Mouse (Mus musculus) bone marrow macrophage, adult 2 months (primary cell): ENCODE measurements at regions not wholly inside any gene's neighbourhood (a gene's known extent, or its start where the extent isn't known, plus 50 kb on each side); places are given as distances from the start of the nearest gene placed in this dataset.
"Not testable (repeated sequence)": the region's sequence is repeated elsewhere in the genome, so short reads cannot be mapped to it uniquely, and the experiment has no call there.

Experiments used
- H3K27ac ChIP-seq: 2 replicates; pipeline ENCODE4 v1.5.1; 2012; ENCODE audit warnings: low read depth, low read length; ENCODE audit not compliant: insufficient read depth
- H3K4me1 ChIP-seq: 2 replicates; pipeline ENCODE4 v1.6.1; 2012; ENCODE audit warnings: low read length; ENCODE audit not compliant: control insufficient read depth, insufficient read depth
- H3K4me3 ChIP-seq: 2 replicates; pipeline ENCODE4 v1.5.1; 2012; ENCODE audit warnings: mild to moderate bottlenecking, low read length, moderate library complexity; ENCODE audit not compliant: insufficient read depth
- CTCF ChIP-seq: IDR thresholded peaks from 2 replicates; pipeline ENCODE4 v1.5.1; 2012; ENCODE audit warnings: low read depth, mild to moderate bottlenecking, low read length, moderate library complexity
- POLR2A ChIP-seq: IDR thresholded peaks from 2 replicates; pipeline ENCODE4 v1.6.1; 2012; ENCODE audit warnings: mild to moderate bottlenecking, low read depth, low read length, borderline replicate concordance

DNA sequence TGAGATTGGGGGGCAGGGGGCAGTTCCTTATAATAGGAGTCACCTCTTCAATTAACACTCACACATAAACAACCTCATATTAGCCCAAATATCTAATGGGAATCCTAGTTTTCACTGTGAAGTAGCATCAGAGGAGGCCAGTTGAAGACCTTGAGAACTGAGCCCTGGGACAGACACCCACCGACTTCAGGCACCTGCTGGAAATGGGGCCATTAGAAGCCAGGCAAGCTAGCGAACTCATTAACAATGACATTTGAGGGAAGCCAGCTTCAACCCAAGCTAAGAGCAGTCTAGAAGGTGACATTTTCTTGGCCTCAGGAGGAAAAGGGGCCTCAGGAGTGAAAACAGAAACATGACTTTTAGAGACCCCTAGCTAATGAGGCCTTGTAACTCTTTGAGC is 70.9 kb upstream of the Tcerg1l start:
- Histone ChIP-seq H3K4me3 (no peak overlapping the region), H3K27ac (no peak overlapping the region), H3K4me1 (no peaks in the 10 kb centered on the region)
- no peak for TF ChIP-seq CTCF
- no peak for TF ChIP-seq POLR2A

GRCm38 (mm10) chr7:138467981-138468380 is 70.5 kb upstream of the Tcerg1l start:
- Histone ChIP-seq H3K4me3 (no peak overlapping the region), H3K27ac (no peak overlapping the region), H3K4me1 (no peaks in the 10 kb centered on the region)
- no peak for TF ChIP-seq CTCF
- TF ChIP-seq POLR2A = no peak

DNA sequence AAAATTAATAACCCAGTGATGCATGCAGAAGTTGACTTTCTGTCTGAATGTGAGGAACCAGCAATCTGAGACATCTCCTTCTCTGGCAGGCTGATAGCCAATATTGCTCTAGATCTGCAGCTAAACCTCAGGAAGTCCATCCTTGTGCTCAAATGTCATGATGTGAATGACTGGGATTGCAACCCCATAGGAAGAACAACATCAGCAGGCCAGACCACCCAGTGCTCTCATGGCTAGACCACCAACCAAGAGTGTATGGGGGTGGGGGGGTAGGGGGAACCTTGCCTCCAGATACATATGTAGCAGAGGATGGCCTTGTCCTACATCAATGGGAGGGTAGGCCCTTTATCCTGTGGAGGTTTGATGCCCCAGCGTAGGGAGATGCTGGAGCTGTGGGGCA is 69.9 kb upstream of the Tcerg1l start:
- Histone ChIP-seq H3K4me3 (no peak overlapping the region), H3K4me1 (no peaks in the 10 kb centered on the region), H3K27ac (no peak overlapping the region)
- TF ChIP-seq POLR2A (no peak), CTCF (no peak)

- Histone ChIP-seq H3K4me3 (no peak overlapping the region), H3K4me1 (no peaks in the 10 kb centered on the region), H3K27ac (no peak overlapping the region)
- TF ChIP-seq CTCF (no peak), POLR2A (no peak)
These were observed 60.4 kb upstream of the Tcerg1l start for GRCm38 (mm10) chr7:138457964-138458363.

GRCm38 (mm10) chr7:138455371-138455770 is 57.8 kb upstream of the Tcerg1l start:
- Histone ChIP-seq H3K4me3 (no peak overlapping the region), H3K27ac (no peak overlapping the region), H3K4me1 (no peaks in the 10 kb centered on the region)
- no peak for TF ChIP-seq CTCF
- no peak for TF ChIP-seq POLR2A

- not testable (repeated sequence) for H3K4me3 ChIP-seq, H3K4me1 ChIP-seq
These were observed 57.1 kb upstream of the Tcerg1l start for GRCm38 (mm10) chr7:138454498-138455225.

DNA sequence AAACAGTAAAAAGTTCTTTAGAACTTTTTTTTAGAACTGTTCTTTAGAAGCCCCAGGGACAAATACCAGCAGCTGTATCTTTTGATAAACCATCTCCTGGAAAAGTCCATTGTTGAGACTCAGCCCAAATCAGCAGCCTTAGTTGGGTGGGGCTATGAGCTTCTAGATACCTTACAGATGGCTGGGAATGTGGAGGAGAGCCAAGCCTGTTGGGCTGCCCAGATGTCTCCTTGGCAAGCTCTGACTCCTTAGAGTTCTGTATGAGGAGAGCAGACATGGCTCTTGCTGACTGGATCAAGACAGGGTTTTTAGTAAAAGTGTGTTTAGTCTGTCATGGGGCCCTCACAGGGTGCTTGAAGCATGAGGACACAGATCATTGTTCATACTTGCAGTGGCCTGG is 53.8 kb upstream of the Tcerg1l start:
- Histone ChIP-seq H3K4me1 (no peaks in the 10 kb centered on the region), H3K4me3 (no peak overlapping the region), H3K27ac (no peak overlapping the region)
- TF ChIP-seq CTCF = no peak
- no peak for TF ChIP-seq POLR2A

More at GRCm38 (mm10) chr7:138454498-138455225, 57.1 kb upstream of the Tcerg1l start:
- not testable (repeated sequence) for H3K27ac ChIP-seq

- no peak for TF ChIP-seq POLR2A
- TF ChIP-seq CTCF = no peak
- Histone ChIP-seq H3K27ac (no peak overlapping the region), H3K4me3 (no peak overlapping the region), H3K4me1 (no peaks in the 10 kb centered on the region)
These were observed 51.0 kb upstream of the Tcerg1l start for GRCm38 (mm10) chr7:138448519-138448918.
